Mouse (Mus musculus): ENCODE data around the gene Itk.

The Itk gene

DNA sequence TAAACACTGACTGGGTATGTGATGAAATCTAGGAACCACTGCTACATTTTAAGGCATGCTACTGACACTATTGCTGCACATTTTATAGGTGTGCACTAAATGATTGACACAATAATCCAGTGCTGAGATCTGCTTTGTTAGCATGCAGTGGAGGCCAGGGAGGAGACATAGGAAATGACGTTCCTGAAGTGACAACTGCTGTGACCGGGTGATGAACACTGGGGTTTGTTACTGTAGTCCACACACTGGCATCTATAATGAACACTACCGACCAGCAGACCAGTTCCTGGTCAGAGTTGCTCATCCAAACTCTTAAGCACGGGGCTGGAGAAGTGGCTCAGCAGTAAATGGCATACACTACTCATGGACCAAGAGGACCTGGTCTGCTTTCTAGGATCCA lies 4.1 kb upstream of the Itk start:
- no peak for DNase-seq (ENCODE audit: low read depth, low spot score)

DNA sequence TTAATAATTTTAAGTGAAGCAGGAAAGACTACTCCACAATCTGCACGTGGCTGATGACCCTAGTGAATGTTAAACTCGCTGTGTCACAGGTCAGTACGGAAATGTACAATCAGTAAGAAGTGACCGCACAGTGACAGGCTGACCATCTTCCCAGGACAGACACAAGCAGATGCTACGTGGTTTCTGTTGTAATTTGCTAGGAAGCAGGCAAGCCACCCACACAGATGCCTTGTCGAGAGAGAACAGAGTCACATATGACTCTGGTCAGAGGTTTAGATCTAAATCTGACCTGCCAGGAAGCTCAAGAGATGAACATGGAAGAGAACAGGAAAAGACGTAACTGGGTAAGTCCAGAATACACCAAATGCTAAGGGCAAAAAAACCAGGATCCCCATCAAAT lies 3.6 kb upstream of the Itk start:
- DNase-seq (ENCODE audit: low read depth, low spot score), result no peak

DNA sequence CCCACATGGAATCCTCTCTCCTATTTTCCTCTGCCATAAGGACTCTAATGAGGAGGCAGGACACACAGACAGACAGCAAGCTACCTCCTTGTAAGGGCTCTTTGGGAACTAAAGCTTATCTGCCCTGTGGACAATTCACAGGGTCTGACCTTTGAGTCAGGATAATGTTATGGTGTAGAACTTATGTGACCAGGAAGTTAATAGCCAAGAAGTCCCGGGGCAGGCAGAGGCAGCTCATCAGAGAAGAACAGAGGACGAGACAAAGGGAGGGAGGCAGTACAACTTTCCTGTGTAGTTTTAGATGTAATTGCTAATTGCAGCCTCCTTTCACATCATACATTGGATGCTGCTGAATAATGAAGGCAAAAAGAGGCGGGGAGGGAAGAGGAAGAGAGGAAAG lies 1.3 kb upstream of the Itk start:
- no peak for DNase-seq (ENCODE audit: low read depth, low spot score)

DNA sequence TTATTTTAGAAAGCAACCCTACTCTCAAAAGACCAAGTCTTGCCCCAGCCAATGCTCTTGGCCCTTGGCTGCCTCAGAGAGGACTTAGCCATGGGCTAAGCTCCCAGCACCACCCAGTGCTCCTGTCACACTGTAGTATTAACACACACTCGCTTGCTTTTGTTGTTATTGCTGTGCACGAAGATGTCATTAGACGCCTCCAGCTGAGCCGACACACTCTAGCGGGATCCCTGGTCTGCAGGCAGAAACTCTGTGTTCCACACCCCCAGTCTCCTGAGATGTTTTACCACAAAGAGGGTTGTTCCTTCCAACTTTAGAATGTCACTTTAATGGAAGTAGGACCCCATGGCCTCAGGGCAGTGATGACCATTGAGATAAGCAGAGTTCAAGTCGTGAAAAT lies 877 bp downstream of the Itk start:
- no peak for DNase-seq (ENCODE audit: low read depth, low spot score)

DNA sequence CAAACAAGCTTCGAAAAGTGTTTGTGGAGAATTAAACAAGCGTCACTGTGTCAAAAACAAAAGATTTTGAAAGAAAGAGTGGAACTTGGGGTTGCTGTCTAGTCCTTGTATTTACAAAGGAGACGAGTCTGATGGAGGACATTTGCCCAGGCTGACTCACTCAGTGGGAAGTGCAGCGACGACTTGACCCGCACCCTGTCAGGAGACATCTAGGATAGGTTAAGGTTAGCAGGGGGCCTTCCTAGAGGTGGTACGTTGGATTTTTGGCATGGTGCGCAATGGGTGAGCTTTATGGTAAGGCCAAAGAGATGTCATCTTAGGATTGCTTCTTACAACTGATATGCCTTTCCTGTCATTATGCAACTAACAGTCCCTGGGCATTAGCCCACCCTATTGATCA lies 2.3 kb downstream of the Itk start:
- DNase-seq (ENCODE audit: low read depth, low spot score), result no peak

DNA sequence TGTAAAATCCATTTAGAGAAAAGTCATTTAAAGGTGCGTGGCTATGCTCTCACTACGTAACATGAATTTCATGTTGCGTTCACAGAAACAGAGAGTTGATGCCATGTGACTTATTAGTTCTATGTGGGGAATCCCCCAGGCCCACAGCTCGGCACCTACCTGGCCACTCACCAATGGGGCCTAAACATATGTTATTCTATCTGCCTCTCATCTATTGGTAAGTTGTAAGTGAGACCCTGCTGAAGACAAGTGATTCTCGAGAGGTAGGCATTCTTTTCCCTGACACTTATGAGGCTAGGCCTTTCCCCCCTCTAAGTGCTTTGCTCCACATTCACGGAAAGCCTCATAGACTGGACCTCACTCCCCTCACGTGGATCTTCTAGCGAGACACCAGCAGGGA lies 2.8 kb downstream of the Itk start:
- DNase-seq (ENCODE audit: low read depth, low spot score), result no peak

DNA sequence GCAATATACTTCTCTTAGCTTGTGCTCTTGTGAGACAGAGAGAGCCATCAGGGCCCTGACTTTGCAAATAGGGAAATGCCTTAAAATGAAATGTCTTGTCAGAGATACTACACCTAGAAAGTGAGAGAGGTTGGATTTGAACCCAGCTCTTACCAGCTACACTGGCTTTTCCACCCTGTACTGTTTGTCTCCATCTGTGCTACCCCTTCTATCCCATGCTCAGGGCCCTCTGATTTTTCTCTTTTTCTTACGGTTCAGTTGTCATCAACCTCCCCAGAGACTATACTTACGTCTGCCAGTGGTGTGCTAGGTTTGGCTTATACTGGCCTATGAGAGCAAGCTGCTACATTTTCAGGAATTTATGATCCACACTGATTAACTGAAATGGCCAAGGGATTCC lies 4.4 kb downstream of the Itk start:
- DNase-seq (ENCODE audit: low read depth, low spot score), result no peak

DNA sequence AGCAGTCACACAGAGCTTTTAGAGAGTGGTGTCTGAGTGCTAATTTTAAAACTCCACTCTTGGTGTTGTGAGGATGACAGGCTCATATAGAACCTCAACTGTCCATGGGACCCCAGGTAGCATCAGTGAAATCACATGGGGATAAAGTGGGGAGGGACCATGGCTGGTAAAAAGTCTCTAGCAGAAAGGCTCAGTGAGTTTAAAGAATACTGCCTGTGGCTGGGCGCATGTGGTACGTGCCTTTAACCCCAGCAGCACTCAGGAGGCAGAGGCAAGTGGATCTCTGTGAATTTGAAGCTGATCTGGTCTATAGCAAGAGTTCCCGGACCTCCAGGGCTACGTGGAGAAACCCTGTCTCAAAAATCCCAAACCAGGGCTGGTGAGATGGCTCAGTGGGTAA lies 6.8 kb downstream of the Itk start:
- no peak for DNase-seq (ENCODE audit: low read depth, low spot score)

DNA sequence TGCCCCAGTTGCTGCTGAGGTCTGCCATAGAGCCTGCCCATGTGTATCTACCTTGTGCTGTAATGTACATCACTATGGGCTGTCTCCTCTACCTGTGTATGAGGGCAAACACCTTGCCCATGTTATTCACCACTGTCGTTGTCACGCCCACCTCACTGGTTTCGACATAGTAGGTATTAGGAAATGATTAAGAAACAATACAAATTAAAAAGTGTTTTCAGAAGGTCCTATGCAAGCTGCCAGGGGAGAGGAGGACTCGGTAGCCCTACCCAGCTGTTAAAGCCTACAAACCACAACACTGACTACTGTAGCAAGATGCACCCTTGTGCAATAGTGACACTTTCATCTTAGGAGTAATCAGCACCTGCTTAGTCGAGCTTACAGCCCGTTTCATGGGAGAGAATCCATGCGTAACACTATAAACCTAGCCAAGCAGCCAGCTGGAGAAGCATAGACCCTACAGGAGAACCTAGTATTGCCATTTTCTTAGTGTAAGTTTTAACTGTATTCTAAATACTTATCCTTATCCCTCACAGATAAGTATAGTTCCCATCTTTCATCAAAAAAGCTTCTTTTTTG lies 9.1 kb downstream of the Itk start:
- DNase-seq (ENCODE audit: low read depth, low spot score), result no peak

DNA sequence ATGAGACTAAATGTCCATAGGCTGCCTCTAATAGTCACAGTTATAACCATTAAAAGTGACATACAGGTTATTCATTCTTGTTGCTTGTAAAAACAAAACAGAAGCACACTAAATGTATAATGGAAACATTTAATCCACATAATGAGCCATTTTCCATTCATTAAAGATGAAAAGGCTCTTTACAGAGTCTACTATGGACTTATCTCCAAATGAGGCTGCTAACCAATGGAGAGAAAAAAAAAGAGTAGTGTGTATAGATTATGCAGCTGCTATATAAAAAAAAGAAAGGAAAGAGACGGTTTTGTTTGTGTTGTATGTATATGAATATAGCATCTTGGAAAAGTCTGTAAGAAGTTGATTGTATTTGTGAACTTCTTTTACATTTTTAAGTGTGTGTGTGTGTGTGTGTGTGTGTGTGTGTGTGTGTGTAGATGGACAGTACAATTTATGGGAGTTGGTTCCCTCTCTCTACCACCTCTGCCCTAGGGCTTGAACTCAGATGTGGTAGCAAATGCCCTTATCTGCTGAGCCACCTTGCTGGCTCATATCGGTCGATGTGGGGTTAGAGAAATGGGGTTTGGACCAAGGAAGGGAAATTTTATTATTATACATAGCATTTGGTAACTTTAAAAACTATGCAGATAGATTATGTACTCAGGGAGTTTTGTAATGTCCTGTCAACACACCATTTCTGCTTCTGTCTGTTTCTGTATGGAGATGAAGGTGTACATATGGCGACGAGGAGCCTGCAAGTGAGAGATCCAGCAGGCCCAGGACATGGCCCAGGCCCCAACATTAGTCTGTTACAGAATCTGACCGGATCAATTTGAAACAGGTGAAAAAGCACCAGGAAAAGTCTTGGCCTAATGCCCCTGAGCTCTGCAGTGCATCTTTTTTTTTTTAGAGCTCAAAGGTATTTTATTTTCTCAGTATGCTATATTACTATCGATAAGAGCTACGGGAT lies 11.2 kb downstream of the Itk start:
- DNase-seq (ENCODE audit: low read depth, low spot score), result no peak

DNA sequence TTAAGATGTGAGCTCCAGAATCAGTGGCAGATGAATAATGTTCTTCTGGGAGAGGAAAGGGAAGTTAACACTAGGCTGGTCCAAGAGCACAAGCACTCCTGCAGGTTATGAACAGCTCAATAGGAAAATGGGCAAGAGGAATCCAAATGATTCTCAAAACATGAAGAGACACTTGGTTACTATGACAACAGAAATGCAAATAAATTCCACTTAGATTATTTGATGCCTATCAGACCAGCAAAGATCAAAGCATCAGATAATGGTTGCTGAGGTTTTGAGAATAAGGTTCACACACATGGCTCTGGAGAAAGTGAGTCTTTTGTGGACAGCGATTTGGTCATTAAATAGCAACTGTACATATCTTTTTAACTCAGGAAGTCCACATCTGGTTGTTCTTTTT lies 12.0 kb downstream of the Itk start:
- no peak for DNase-seq (ENCODE audit: low read depth, low spot score)

DNA sequence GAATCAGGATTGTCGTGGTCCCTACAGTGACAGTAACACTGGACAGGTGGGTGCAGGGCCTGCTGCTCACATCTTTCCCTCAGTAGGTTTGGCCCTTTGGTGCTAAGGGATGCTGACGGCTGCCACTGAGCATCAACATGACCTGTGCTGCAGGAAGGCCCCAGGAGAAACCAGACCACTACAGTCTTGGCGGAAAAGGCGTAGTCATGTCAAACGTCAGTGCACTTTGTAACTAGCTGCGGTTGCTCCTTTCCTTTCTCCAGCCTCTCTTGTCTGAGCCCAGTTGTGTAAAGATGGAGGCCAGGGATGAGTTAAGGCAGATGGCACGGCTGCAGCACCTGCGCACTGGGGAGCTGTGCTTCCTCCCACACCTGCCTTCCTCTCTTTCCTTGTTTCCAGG lies 14.3 kb downstream of the Itk start:
- no peak for DNase-seq (ENCODE audit: low read depth, low spot score)

DNA sequence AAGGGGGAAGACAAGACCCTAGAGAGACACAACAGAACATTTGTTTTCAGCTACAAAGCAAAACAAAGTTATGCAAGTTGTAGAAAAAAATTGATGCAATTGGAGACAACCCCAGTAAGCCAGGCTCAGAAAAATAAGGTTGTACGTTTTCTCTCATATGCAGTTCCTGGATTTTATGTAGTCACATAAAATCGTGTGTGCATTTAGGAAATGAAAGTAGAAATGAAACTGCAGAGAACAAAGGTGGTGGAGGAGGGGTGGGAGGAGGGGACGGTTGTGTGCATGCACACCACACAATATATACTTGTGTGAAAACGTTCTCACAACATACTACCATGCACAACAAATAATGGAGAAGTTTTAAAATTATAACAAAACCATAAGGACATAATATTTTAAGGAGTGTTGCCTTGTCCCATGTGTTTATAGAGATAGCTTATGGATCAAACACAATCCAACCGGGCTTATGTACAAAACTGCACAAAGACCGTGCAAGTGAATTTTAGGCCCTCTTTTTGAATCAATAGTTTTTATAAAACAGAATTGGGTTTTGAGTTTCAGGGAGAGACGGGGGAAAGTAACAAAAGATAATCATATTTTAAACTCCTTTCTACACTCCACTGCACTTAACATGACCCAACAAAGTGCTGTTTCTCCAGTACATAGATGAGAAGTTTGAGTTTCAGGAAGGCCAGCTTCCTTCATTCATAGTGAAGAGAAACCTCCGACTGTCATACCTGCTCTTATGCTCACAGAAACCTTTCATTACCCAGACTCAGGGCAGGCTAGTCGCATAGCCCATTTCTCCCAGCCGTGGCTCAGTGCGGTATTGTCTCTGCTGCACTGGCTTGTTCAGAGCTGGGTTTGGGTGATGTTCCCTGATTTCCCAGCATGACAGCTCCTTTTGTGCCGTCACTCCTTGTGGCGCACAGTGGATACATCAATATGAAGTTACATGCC lies 16.0 kb downstream of the Itk start:
- DNase-seq (ENCODE audit: low read depth, low spot score), result no peak

DNA sequence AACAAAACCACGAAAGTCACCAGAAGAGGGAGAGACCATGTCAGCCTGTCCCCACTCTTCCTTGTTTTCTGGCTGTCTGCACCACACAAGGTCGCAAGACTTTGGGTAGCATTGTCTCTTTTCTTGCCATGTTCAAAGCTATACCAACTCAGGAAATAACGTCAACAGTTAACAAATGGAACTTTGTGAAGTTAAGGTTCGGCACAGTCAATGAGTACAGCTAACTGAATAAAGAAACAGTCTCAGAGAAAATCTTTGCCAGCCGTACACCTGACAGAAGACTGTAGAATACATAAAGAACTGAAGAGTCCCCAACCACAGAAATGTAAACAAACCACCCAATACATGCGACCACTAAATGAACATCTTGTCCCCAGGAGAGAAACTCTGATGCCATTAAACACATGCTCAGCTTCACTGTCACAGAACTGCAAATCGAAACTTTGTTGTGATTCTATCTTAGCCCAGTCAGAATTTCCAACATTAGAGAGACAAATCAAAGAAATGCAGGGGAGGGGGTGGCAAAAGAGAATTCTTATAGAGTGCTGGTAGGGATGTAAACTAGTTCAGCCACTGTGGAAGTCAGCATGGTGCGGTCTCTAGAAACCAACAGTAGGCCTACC lies 16.9 kb downstream of the Itk start:
- DNase-seq (ENCODE audit: low read depth, low spot score), result no peak

DNA sequence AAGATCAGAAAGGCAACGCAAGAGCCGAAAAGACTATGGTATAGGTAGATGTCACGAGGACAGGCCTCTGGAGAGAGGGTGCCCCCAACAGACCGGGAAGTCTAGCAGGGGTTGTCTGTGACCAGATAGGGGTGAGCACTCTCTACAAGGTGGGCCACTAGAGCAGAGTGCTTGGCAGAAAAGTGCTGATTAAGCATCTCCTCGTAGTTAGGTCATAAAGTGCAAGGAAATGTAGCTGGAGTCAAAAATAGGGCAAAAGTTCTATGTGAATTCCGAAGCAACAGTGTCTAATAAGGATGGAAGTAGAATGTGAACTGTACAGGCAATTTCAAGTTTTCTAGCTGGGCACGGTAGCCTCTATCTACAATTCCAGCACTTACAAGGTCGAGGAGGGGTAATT lies 18.1 kb downstream of the Itk start:
- no peak for DNase-seq (ENCODE audit: low read depth, low spot score)

DNA sequence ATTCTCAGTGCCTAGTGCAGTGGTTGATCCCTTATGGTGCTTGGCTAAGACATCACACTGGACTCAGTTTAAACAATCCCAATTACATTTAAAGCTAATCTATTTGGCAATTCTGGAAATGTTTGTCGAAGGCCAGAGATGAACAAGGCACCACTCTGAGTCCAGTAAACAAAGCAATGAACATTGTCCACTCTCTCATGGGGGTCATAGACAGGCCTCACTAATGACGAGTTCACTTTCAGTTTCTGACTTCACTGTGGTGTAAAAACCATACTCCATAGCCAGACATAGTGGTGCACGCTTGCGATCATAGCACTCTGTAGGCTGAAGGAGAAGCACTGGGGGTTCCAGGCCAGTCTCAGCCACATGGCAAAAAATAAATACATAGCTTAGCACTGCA lies 18.9 kb downstream of the Itk start:
- no peak for DNase-seq (ENCODE audit: low read depth, low spot score)

DNA sequence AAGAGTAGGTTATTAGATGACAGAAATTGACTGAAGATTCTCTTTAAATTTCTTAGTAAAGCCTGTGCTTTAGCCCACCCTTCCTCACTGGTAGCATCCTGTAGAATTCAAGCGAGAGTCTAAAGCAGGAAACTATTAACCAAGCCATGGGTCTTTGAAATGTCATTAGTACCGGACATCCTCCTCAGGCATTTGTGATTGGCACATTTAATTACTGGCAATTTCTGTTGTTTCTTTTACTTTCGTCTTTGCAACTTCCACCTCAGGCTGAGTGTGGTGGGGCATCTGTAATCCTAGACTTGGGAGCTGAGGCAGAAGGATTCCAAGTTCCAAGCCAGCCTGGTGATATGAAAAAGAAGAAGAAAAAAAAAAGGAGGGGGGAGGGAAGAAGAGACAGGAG lies 23.0 kb downstream of the Itk start:
- no peak for DNase-seq (ENCODE audit: low read depth, low spot score)

DNA sequence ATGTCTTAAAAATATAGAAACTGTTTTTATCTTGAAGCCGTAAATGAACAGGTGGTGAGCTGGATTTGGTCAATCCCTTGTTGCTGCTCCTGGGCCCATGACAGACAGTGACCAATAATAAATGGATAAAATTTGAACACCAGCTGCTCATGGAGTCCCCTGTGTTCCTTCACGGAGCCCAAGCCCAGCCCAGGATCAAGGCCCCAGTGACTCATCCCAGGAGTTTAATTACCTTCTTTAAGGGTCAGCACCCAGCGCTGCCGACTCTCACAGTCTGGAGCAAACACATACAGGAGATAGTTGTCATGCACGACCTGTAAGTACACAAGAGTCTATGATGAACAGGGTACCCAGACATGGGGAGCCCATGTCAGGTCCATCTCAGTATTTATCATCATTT lies 23.6 kb downstream of the Itk start:
- DNase-seq (ENCODE audit: low read depth, low spot score), result no peak

DNA sequence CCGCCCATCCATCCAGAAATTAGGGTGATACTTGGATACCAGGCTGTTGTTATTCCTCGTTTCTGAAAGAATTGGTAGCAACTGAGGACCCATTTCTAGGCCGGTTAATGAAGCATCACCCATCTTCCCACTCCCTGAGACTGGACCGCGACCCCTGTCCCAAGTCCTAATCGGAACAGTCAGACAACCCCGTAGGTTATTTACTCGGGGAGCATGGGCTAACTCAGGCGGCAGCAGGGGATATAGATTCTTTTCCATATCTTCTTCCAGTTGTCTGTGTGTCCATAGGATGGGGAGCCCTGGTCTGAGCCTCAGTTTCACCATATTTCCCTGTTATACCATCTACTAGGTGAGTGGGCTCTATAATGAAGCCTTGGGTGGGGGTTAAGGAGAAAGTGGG lies 25.5 kb downstream of the Itk start:
- DNase-seq (ENCODE audit: low read depth, low spot score), result no peak

DNA sequence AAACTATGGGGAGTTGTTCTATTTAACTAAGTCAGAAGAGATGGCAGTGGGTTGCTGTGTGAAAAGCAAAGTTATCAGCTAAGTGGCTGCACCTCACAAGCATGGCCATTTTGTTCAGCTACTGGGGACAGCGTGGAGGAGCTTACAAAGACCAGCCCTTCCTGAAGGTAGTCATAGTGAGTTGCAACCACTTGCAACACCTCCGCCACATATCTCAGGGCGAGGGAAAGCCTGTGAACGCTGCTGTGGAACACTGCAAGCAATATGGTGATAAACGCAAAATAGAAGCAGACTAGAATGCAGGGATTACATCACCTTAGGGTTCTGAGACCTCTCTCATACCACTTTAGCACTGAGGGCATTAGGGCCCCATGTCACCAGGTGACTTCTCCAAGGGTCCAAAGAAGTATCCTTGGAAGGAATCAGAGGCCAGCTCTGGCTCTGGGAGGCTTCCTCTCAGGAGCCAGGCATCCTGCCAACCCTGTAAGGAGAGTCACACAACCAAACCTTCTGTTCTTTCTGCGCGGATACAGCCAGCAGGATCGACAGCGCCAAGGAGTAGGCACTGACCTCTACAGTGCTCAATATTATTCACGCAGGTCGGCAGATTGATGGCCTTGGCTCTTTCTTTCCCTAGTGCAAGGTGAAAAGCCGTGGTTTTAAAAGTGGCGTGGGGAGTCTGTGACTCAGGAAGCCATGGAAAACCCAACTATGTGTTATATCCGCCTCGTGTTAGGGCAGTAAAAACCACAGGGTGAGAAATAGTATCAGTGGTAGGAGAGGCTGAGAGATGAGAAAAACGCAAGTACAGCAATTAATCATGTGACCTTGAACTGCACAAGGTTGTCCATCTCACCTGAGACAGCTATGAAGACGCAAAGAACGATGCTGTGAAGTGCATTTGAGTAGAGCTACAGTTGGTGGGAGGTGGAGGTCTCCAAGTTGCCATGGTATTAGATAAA lies 27.0 kb downstream of the Itk start:
- no peak for DNase-seq (ENCODE audit: low read depth, low spot score)
